Mouse (Mus musculus): ENCODE results near the gene Foxj3.

DNA sequence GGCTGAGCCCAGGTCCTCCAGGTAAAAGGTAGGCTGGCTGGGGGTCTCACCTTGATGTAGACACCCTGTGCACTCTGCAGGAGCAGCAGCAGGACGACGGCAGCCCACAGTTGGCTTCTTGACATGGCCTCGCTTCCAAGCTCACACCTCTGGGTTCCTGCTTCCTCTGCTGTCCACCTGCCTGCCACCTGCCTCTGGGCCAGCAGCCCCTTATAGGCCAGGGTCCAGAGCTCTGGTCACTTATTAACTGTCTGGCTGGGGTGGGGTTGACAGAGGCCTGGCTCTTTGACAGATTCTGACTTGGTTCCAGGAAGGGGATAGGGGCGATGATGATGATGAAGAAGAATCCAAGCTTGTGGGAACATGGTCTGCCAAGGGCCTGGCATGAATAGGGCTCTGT, 121.9 kb downstream of the Foxj3 start, which contains the start of gene Guca2b:
- TF ChIP-seq CTCF (IDR thresholded peaks at IDR 0.05; ENCODE audit: control insufficient read depth, insufficient read depth, insufficient read length) (no peak), FOSL1 (IDR thresholded peaks at IDR 0.05; ENCODE audit: insufficient read depth, low read length, poor library complexity, severe bottlenecking) (no peak)

Measured in C2C12 (cell line).